Mouse (Mus musculus) testis, adult 2 months (tissue): ENCODE measurements around the gene Tbc1d19.

Experiments used
- CTCF ChIP-seq: fragments of 200-500 bp; IDR thresholded peaks from 2 replicates; pipeline ENCODE4 v1.5.1; 2012; ENCODE audit warnings: low read depth, mild to moderate bottlenecking, inconsistent platforms, low read length, moderate library complexity; ENCODE audit not compliant: control insufficient read depth, insufficient read depth, insufficient replicate concordance
- POLR2A ChIP-seq: fragments of 200-500 bp; IDR thresholded peaks from 2 replicates; pipeline ENCODE4 v1.6.1; 2012; ENCODE audit warnings: low read depth, mild to moderate bottlenecking, inconsistent platforms, low read length, moderate library complexity; ENCODE audit not compliant: control insufficient read depth

DNA sequence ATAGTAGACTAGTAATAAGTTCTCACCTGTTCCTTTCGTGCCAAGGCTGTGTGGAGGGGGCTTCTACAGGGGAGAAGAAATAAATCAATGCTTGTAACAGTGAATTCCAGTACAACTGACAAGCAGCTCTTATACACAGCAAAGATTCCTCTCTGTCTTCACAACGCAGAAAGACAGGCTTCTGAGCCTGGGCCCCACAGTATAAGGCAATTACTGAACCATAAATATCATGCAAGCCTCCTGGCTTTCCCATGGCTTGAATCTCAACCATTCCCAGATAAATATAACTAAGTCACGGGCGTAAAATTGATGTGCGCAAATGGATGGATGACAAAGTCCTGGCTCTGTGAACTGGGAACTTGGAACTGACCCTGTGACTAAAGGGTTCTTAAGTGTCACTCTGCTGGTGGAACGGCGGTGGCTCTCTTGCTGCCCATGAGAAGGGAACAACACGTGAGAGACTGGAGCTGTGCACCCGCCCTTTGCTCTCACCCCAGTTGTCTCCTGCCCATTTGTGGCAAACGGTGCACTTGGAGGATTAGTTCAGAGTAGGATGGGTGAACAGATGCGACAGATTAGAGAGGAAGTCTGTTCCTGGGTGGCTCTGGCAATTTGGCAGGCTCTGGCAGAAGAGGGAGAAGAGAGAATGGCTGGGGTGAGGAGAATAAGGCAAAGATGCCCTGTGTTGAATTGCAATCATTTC lies 132.1 kb downstream of the Tbc1d19 start:
- TF ChIP-seq CTCF (no peak), POLR2A (no peak)
